Mouse (Mus musculus): ENCODE measurements at regions not wholly inside any gene's neighbourhood (a gene's known extent, or its start where the extent isn't known, plus 50 kb on each side); places are given as distances from the start of the nearest gene placed in this dataset.

DNA sequence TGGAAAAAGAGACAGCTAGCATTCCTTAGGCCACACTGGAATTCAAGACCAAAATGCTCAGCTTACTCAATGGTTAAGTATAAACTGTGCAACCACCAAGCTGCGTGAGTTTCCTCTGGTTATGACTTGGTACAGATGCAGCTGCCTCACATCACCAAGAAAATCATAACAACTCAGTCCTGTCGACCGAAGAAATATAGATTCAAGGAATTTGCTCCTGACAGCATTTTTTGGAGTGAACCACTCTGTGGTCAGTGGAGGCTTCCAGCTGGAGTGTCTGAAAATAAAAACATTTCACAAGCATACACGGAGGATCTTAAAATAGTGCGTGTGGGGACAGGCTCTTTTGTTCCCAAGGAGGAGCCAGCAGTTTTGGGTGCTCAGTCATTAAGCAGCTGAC, 253.8 kb downstream of the Bckdhb start:
- no peak for DNase-seq (ENCODE audit: low spot score)

DNA sequence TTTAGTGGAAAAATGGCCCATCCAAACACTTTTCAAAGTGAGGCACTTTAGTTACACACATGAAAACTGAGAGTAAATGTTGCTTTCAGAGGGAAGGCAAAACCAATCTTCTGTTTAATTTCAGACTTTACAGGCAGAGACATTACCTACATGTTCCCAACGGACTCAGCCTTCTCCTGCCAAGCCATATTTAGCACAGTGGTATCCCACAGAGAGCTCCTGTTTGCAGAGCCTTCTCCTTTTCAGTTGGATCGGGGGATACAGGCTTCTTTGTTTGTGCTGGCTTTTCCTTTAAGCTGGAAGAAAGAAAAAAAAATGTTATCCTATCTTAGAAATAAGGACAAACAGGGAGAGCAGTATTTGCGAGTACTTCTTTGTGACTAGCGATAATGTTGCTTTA, 254.3 kb downstream of the Bckdhb start:
- DNase-seq (ENCODE audit: low spot score): no peak

DNA sequence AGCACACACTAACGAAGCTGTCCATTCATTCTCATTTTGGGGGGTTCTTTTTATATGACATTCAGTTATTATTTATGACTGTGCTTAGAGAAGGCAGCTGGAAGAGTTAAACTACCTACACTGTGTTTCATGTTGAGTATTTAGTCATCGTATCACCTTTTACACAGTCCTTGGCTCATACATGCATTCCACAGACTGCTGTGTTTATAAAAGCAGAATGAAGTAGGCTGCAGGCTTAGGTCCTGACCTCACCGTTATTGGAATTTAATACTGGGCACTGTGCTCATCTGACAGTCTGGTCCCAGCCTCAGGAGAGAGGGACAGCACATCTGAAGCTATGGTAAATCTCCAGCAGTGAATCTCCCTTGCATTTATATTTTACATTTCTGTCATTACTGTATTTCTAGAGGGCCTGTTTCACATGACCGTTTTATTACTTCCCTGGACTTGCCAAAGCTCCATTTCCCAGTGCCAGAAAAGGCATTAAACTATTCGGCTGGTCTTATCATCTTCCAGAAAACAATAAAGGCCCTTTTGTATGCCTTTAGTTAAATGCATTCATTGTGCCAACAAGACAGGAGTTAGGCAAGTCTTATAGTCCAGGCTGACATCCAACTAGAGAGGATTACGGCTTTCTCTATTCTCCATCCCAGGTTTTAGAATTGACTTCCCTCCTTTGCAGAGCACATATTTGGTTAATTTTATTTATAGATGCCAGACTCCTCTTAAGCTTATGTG, 258.9 kb downstream of the Bckdhb start:
- no peak for DNase-seq (ENCODE audit: low spot score)

DNA sequence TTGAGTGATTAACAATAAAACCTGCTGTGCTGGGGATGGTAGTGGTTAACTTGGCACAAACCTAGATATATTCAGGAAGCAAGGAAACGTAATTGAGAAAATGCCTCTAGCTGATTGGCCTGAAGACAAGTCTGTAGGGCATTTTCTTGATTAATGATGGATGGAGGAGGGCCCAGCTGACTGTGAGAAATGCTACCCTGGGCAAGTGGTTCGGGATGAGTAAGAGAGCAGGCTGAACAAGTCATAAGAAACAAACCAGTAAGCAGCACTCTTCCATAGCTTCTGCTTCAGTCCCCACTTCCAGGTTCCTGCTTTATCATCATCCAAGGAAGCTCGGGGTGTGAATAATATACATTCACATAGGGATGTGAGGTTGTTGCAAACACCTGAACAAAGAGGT, 262.6 kb downstream of the Bckdhb start:
- DNase-seq (ENCODE audit: low spot score): no peak

DNA sequence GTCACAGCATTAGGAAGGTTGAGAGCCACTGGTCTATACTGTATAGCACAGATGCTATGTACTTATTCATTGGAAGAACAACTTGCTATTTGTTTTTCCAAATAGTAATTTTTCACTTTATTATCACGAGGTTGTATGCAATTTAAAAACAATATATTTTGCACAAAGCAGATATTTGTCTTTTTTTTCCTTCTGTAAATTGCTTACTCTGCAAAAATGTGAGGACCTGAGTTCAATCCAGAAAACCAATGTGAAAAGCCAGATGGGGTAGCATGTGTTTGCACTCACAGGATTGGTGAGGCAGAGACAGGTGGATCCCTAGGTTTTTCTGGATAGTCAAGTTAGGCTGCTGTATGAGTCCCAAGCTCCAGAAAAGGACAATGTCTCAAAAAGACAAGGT, 268.5 kb downstream of the Bckdhb start:
- DNase-seq (ENCODE audit: low spot score): no peak

DNA sequence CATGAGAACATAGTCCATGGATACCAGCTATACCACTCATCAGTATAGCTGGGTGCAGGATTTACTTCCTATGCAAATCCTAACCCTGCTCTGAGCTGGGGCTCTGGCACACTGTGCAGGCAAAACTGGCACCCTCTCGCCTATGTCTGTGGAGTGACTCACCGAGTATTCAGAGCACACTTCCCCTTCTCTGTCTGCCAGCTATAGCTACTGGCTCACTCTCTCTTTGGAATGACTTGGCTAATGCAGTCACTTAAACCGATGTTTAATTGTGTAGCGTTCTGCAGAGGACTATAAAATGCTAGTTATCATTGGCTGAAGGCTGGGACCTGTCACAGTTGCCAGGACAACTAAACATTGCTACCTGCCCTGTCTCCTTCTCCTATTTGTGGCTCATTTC, 269.8 kb downstream of the Bckdhb start:
- DNase-seq (ENCODE audit: low spot score): no peak

DNA sequence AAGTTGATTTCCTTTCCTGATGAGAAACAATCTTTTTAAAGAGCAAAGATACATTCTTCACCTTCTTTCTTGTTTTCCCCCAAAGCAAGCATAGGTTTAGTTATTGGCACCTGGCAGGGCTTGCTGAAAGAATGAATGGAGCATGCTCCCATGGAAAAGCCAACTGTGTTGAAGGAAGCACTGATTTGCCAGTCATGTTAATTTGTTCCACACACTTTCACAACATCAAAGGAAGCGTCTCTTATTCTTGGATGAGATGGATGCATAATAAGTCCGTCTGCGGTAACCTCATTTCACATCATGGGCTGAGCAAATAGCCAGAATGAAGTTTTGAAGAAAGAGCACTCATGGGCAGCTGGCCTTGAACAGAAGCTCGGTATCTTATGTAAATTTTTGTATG, 270.4 kb downstream of the Bckdhb start:
- DNase-seq (ENCODE audit: low spot score): no peak

DNA sequence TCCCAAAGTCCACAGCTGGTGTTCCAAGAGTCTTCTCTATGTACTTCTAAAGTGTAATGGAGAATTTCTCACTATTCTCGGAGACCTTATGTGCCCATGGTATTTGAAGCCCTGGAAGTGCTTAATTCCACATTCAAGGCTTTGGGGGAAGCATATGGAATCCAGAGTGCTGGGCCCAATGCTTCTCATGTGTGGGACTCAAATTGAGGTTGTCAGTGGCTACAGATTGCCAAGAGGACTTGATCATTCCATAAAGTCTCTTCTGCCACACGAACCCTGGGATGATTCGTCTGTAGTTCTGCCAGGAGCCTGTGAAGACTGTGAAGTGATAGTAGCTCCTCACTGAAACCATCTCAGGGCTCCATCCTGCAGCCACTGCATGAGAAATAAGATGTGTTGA, 275.3 kb downstream of the Bckdhb start:
- DNase-seq (ENCODE audit: low spot score): no peak

DNA sequence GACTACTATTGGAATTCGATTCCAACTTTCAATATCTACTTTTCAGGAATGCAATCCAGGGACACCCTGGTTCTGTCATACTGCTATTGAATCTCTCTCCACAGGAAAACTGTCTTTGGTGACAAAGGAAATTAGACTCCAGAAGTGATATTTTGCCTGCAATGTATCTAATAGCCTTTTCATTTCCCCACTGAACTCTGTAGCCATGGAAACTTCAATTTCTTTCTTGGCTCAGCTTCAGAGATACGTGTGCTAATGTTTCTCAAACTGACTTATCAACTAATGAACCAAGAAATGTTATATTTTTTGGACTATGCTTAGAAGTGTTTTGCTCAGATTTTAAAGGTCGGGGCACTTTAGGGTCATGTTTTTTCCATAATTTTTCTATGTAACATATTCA, 279.1 kb downstream of the Bckdhb start:
- DNase-seq (ENCODE audit: low spot score): no peak

DNA sequence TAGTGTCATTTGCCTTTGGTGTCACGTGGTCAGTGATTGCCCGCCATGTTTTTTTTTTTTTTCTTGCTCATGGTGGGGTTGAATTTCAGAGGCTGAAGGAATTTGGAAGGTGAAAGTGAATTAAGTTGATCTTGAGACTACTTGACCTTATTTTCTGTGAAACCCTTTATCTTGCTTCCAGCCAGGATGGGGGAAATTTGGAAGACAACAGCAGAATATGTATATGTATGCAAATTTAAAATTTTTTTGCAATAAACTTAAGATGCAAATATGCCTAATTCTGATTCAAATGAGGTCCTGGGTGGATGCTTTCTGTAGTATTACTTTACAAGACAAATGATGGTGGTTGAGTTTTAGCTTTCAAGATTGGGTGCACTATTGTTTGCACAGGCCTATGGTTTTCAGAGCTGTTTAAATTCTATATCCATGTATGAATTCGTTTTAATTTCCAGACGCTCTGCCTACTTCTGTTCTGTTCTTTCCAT, 315.6 kb downstream of the Bckdhb start:
- no peak for DNase-seq (ENCODE audit: low spot score)

DNA sequence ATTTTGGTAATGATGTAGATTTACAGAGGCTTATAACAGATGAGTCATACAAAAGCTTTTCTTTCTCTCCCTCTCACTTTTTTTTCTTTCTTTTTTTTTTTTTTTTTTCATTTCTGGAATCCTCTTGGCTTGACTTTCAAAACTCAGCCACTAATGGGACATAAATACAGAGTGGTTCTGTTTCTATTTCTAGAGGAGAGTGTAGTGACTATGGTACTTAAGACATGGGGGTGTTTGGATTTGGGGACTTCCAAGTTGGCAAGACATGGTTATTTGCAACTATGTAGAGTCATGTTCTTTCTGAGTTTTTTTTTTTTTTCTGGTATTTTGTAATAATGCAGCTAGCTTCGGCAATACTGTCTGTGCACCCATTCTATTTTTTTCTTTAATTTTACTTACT, 324.8 kb downstream of the Bckdhb start:
- DNase-seq (ENCODE audit: low spot score): no peak

DNA sequence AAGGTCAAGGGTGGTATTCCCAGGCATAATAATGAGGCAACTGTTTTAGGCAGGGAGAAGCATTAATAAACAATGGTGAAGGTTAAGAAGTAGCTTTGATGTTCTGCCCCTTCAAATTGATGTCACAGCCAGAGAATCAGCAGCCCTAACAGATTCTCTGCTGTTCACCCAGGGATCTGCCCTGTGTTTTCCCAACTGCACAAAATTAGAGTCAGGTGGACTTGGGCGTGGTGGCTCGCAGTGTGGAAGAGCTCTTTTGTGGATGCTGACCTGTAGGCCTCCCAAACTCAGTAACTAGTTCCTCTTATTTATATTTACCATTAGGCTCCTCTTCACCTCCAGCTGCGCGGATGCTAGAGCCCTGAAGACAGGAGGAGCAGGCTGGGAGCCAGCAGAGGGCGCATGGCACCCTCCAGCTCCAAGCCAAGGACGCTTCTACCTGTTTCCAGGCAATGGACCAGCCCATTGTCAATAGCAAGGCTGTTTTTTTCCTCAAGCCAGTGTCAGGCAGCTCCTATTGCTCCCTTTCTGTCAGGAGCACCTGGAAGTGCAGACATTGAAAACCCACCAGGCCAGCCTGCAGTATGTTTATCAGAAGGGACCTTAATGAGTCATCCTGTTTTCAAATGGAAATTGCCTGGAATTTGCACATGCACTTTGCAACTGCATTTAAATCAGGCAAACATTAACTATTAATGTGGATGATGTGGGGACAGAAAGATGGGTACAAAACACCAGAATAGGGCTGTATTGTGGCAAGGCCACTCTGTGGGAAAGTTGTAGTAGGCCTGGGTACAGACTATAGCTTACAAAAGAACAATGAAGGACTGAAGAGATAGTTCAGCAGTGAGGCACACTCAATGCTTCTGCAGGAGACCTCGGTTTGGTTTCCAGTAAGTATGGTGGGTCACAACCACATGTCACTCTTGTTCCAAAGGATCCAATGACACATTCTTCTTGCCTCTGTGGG, 328.4 kb downstream of the Bckdhb start:
- DNase-seq (ENCODE audit: low spot score): peak; percentile 9

DNA sequence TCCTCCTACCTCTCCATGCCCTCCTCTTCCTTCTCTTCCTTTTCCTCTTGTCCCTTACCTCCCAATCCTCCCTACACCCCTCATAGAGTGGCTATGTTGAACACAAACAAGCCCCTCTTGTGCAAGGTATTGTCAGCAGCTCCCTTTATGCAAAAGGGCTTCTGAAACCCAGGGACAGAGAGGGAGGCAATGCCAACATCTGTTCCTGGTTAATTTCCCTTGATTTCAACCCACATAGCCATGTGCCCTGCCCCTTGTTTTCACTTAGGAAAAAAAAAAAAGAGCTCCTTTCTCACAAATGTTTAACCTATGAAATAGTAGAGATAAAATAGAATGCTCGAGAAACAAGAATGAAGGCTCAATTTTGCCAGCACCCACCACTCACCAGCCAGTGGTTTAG, 333.5 kb downstream of the Bckdhb start:
- no peak for DNase-seq (ENCODE audit: low spot score)

DNA sequence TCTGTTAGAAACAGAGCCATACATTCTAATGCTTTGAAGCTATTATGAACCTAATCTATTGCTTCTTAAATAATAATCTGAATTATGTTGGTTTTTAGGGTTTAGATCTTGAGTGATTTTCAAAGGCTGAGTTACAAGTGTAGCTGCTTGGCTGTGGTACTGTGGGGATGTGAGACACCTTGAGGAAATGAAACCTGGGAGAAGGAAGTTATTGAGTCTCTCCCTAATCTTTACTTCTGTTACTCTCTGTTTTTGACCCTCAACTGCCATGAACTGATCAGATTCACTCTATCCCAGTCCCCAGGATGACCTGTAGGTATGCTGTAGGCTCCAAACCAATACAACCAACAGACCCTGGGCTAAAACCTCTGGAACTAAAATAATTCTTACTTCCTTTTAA, 334.8 kb downstream of the Bckdhb start:
- no peak for DNase-seq (ENCODE audit: low spot score)

DNA sequence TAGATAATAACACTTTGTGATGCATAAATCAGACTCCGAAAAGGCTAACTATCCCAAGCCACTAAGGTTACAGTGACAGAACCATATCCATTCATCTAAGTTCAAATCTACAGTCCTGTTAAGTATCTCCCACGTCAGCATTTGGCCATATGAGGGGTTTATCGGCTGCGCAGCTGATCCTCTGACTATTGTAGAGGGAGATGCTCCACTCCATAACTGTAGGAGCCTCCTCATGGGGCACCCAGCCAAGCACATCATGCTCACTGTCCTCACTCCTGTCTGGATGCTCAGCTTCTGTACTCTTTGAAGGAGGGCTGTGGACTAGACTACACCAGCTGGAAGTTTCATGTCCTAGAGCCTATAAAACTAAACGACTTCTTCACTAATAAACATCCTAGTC, 337.2 kb downstream of the Bckdhb start:
- DNase-seq (ENCODE audit: low spot score): peak; percentile 6

DNA sequence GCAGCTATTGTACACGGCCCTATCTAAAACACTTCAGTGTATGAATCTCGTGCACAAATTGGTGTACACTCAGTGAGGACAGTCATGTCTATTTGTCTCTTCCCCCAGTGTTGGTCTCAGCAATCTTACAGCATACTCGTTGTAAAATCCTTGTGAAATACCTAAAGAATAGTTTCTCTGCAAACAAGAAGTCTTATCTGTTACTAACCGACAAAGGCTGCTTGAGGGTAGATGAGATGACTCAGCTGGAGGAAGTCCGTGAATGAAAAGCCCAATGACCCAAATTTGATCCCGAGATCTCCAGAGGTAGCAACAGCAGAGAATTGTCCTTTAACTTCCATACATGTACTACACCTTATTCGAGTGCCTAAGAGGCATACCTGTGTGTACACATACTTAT, 342.0 kb downstream of the Bckdhb start:
- no peak for DNase-seq (ENCODE audit: low spot score)

DNA sequence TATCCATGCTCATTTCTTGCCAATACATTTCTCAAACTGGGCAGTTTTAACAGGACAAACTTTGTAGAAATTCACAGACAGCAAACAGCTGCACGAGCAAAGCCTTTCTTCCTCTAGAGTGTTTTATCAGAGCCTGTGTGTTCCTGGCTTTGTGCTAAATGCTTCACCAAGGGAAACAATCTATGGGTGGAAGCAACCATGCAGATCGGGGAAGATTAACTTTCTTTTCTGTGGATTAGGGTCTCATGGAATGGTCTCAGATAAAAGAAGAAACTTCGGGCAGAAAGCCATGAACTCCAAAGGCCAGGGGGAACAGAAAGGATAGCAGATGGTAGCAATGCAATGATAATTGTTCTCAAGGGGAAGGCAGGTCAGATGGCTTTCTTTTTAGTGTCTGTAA, 349.7 kb downstream of the Bckdhb start:
- DNase-seq (ENCODE audit: low spot score): no peak

DNA sequence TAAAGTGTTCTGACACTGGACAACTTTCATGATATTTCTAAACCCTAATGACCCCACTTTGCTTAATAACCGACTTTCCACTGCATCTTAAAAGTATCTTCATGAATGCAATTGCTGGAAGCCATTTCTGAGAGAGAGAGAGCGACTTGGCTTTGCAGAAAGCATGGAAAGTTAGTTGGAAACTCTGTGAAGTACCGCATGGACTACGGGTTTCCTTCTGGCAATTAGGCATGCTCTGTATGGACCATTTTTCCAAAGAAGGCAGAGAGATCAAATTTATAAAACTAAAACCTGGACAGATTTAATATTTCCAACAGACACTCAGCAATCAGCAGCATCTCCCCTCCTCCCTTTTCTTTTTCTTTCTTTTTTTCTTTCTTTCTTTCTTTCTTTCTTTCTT, 353.4 kb downstream of the Bckdhb start:
- DNase-seq (ENCODE audit: low spot score): no peak

DNA sequence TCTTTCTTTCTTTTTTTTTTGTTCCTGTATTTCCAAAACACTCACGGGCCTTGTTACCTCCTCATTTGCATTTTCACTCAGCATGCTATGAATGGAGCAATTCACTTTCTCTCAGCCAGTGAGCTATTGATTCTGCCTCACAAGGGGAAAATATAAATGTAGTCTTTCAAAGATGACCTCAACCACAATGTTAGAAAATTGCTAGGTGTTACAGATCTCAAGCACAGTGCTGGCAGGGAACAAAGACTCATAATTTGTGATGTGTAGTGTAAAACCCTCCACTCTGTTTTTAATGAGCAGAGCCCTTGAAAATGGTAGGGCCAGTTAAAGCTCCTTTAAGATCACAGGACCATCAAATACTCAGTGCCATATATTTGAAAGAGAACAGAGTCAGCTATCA, 353.8 kb downstream of the Bckdhb start:
- no peak for DNase-seq (ENCODE audit: low spot score)

DNA sequence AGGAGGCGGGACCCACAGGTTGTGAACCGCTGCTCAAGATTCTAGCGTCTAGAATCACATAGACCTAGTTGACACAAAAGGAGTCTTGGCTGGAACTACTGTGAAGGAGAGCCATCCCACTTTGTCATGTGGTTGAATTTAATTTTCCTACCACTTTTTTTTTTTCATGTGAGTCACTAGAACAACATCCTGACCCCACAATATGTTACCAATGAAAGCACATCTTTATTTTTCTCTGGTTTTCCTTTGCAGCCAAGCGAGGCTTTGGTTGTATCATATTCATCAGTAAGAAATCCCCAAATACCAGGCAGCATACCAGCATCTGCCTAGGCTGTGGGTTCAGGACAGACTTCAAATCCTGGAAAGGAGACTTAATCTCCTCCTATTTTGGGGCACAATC, 356.0 kb downstream of the Bckdhb start:
- DNase-seq (ENCODE audit: low spot score): no peak

DNA sequence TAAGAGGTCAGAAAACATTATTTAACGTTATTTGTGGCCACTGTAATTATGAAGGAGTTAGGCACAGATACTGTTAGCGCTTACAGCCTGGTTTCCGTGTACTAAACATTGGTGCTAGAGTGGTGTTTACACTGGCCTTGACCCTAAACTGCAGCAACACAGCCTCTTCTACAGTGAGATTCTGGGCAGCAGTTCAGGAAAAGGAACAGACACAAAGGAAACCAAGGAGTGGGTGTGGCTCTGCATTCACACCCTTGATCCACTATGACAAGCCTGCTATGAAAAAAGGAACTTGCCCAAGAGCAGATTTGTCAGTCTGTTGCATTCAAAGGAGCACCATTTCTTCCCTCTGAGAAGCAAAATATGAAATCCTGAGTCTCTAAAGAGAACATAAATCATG, 356.7 kb downstream of the Bckdhb start:
- no peak for DNase-seq (ENCODE audit: low spot score)

DNA sequence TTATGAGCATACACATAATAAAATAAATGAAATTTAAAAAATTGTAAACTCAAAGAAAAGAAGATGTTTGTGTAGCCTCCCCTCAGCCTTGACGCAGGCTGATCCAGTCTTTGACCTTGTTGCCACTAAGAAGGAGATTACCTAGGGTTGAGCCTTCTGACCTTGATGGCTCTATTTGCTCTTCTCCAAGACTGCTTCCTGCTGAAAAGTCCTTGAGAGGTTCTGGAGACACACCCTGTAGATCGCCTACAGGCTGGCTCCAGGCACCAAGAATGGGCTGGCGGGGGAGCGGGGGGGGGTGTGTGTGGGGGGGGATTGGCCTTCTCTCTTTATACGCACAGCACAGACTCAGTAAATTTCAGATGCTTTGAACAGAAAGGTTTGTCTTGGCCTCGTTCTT, 358.4 kb downstream of the Bckdhb start:
- no peak for DNase-seq (ENCODE audit: low spot score)

DNA sequence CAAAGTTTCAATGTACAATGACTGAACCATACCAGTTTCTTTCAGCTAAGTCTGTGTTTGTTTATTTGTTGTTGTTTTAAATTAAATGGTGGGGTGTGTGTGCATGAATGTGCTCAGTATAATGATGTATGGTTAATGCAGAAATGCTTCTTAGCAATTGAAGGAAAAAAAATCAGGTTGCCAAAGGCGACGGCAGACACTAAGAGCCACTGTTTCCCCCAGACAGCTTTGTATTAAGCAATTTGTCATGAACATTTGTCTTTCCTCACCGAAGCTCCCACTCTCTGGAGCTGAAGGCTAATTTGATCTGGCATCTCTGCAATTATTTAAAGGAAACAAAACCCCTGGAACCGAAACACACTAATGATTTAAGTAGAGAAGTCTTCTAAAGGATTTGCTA, 360.7 kb downstream of the Bckdhb start:
- DNase-seq (ENCODE audit: low spot score): no peak
